Mouse (Mus musculus): Measurements from ENCODE around the gene Tead3.
A peak's percentile ranks its signal among the peaks of the same experiment; 100 is the strongest.
"Not testable (repeated sequence)": the region's sequence is repeated elsewhere in the genome, so short reads cannot be mapped to it uniquely, and the experiment has no call there.

The Tead3 gene

GRCm38 (mm10) chr17:28330590-28330989, 20.0 kb downstream of the Tead3 start:
- DNase-seq (ENCODE audit: low spot score): not testable (repeated sequence)

GRCm38 (mm10) chr17:28330232-28330546, 20.4 kb downstream of the Tead3 start:
- DNase-seq (ENCODE audit: low spot score): no peak

GRCm38 (mm10) chr17:28329503-28330231, 20.9 kb downstream of the Tead3 start:
- DNase-seq (ENCODE audit: low spot score): no peak

- DNase-seq (ENCODE audit: low spot score): no peak
Measured at GRCm38 (mm10) chr17:28328946-28329345, 21.7 kb downstream of the Tead3 start.

- DNase-seq (ENCODE audit: low spot score): peak; percentile 98
Measured at GRCm38 (mm10) chr17:28328366-28328928, 22.2 kb downstream of the Tead3 start, which contains the start of gene Rpl10a. TSS of gene Rpl10a (plus strand) at chr17:28328471.

GRCm38 (mm10) chr17:28327673-28328325, 22.8 kb downstream of the Tead3 start:
- DNase-seq (ENCODE audit: low spot score): no peak

GRCm38 (mm10) chr17:28326951-28327350, 23.7 kb downstream of the Tead3 start:
- DNase-seq (ENCODE audit: low spot score): no peak

GRCm38 (mm10) chr17:28325751-28326150, 24.9 kb downstream of the Tead3 start:
- no peak for DNase-seq (ENCODE audit: low spot score)

GRCm38 (mm10) chr17:28324416-28324815, 26.2 kb downstream of the Tead3 start:
- not testable (repeated sequence) for DNase-seq (ENCODE audit: low spot score)

GRCm38 (mm10) chr17:28323786-28324185, 26.8 kb downstream of the Tead3 start:
- no peak for DNase-seq (ENCODE audit: low spot score)

- DNase-seq (ENCODE audit: low spot score): no peak
Measured at GRCm38 (mm10) chr17:28321700-28322099, 28.9 kb downstream of the Tead3 start.

- DNase-seq (ENCODE audit: low spot score): no peak
Measured at GRCm38 (mm10) chr17:28317725-28318124, 32.9 kb downstream of the Tead3 start.

GRCm38 (mm10) chr17:28317091-28317490, 33.5 kb downstream of the Tead3 start:
- no peak for DNase-seq (ENCODE audit: low spot score)

GRCm38 (mm10) chr17:28316476-28316875, 34.1 kb downstream of the Tead3 start:
- DNase-seq (ENCODE audit: low spot score): no peak

- DNase-seq (ENCODE audit: low spot score): no peak
Measured at GRCm38 (mm10) chr17:28315611-28316160, 34.9 kb downstream of the Tead3 start.

GRCm38 (mm10) chr17:28313880-28314225, 36.8 kb downstream of the Tead3 start:
- DNase-seq (ENCODE audit: low spot score): no peak

- DNase-seq (ENCODE audit: low spot score): peak; percentile 97
Measured at GRCm38 (mm10) chr17:28313212-28313879, 37.3 kb downstream of the Tead3 start, which contains the start of gene Fance. TSS of gene Fance (plus strand) at chr17:28313519.

- DNase-seq (ENCODE audit: low spot score): no peak
Measured at GRCm38 (mm10) chr17:28312232-28313211, 38.1 kb downstream of the Tead3 start.

- no peak for DNase-seq (ENCODE audit: low spot score)
Measured at GRCm38 (mm10) chr17:28311366-28312132, 39.1 kb downstream of the Tead3 start.

- no peak for DNase-seq (ENCODE audit: low spot score)
Measured at GRCm38 (mm10) chr17:28310831-28311230, 39.8 kb downstream of the Tead3 start.
